Mouse (Mus musculus) macrophage (primary cell): ENCODE data around the gene Sbno2. TPM values are rescaled to one million over a fixed set of nuclear protein-coding genes. Genes with fewer than 3 reads are reported as not detected.
"Not testable (repeated sequence)": the region's sequence is repeated elsewhere in the genome, so short reads cannot be mapped to it uniquely, and the experiment has no call there.

Experiments used
- H3K27ac ChIP-seq: fragments of 350-480 bp; formaldehyde crosslinking; 2 replicates; pipeline ENCODE4 v1.9.0; 2021
- H3K36me3 ChIP-seq: fragments of 350-480 bp; formaldehyde crosslinking; 2 replicates; pipeline ENCODE4 v1.9.0; 2021; ENCODE audit errors: inconsistent target
- H3K4me3 ChIP-seq: fragments of 350-480 bp; formaldehyde crosslinking; 2 replicates; pipeline ENCODE4 v1.9.0; 2021; ENCODE audit errors: inconsistent target
- H3K79me2 ChIP-seq: fragments of 350-480 bp; formaldehyde crosslinking; 2 replicates; pipeline ENCODE4 v1.9.0; 2021; ENCODE audit errors: inconsistent target
- WGBS: methylation state at CpG from one replicate; pipeline ENCODE4 v1.1.7; 2026; ENCODE audit warnings: inconsistent platforms; ENCODE audit not compliant: missing documents; 5-methylcytosine and 5-hydroxymethylcytosine counted together
- polyA plus RNA-seq: library from polyadenylated mRNA; stranded (reverse); fragments of 250-400 nt; gene quantifications from 3 replicates; pipeline ENCODE4 v1.2.4, GENCODE M21; 2018; ENCODE audit warnings: inconsistent platforms

Sbno2 gene
- polyA plus RNA-seq, 1 experiment from 2014 or later: 23.7 TPM

DNA sequence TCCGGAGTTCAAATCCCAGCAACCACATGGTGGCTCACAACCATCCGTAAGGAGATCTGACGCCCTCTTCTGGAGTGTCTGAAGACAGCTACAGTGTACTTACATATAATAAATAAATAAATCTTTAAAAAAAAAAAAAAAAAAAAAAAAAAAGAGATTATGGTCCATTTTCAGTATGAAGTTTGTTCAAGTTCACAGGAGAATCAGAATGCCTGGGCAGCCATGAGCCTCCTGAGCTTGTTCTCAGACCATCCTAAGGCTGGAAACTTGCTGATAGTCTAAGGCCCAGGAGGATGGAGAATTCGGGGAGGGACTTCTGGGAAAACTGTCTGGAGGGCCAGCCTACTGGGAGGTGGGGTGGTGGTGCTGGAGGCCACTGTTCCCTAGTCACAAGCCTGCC is 60.0 kb downstream of the Sbno2 start:
- not testable (repeated sequence) for H3K36me3 ChIP-seq, H3K27ac ChIP-seq, H3K4me3 ChIP-seq, H3K79me2 ChIP-seq
- WGBS: 100% methylated on average over 1 of the region's 4 CpGs

DNA sequence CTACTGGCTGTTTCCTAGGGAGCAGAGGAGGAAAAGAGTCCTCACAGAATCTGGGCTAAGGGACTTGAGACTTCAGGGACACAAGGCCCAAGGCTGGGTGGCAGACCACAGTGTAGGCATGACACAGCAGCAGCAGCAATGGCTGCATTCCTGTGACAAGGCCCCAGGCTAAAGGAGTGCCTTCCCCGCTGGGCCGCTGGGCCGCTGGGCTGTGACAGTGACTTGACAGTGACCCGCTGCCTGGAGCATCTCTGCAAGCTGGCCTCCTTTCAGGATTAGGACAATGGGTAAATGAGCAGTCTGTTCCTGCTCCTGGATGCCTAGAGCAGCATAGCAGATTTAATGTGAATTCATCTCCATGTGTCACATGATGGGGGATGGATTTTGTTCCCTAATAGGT is 61.3 kb downstream of the Sbno2 start:
- WGBS: 96% methylated on average over 4 of the region's 4 CpGs
- Histone ChIP-seq H3K27ac (no peak overlapping the region), H3K36me3 (no peaks in the 10 kb centered on the region), H3K79me2 (peaks cover 4% of the 10 kb centered on the region), H3K4me3 (no peak overlapping the region)

DNA sequence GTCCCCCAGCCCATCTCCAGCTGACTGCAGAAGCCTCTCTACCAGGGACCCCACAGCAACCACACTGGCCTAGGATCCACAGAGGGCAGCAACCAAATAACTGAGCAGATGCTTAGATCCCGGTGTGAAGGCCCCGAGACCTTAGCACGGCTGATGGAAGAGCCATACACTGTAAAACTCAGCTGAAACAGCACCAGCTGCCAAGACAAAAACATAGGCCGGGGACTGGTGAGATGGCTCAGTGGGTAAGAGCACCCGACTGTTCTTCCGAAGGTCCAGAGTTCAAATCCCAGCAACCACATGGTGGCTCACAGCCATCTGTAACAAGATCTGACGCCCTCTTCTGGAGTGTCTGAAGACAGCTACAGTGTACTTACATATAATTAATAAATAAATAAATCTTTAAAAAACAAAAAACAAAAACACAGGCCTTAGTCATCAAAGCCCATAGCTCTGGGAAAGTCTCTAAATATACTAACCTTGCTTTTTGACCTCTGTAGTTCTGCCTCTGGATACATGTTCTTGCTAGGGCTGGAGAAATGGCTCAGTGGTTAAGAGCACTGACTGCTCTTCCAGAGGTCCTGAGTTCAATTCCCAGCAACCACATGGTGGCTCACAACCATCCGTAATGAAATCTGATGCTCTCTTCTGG is 63.8 kb downstream of the Sbno2 start:
- peaks cover 13% of the 10 kb centered on the region; the same call in 1 of the 2 replicates for H3K36me3 ChIP-seq
- H3K4me3 ChIP-seq, H3K27ac ChIP-seq: not testable (repeated sequence)
- 90% methylated on average over 7 of the region's 8 CpGs for WGBS
- H3K79me2 ChIP-seq: peaks cover 26% of the 10 kb centered on the region

DNA sequence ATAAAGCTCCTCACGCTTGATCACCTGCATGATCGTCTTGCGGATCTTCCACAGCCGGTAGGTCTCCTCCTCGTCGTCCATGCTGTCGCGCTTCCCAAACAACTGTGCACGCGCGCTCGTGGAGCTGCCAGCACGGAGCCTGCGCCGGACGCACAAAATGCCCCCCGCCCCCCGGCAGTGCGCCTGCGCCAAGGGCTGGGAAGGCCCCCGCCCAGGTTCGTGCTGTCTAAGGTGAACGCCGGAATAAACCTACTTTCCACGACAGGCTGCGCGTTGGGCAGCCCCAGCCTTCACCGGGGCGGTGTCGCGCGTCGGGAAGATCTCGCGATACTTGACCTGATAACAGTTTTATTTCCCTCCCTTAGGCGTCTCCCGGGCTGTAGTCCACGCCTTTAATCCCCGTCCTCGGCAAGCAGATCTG is 65.8 kb downstream of the Sbno2 start, which contains the start of gene Polr2e:
Polr2e (minus strand) TSS at position 237 of the 421 bp plus-strand sequence.
- Histone ChIP-seq H3K36me3 (peaks cover 27% of the 10 kb centered on the region; the same call in 1 of the 2 replicates), H3K4me3 (peak within 1 kb of the TSS; percentile 93), H3K27ac (peak within 1 kb of the TSS; percentile 57), H3K79me2 (peaks cover 26% of the 10 kb centered on the region)
- WGBS: under 1% methylated on average over 24 of the region's 40 CpGs

DNA sequence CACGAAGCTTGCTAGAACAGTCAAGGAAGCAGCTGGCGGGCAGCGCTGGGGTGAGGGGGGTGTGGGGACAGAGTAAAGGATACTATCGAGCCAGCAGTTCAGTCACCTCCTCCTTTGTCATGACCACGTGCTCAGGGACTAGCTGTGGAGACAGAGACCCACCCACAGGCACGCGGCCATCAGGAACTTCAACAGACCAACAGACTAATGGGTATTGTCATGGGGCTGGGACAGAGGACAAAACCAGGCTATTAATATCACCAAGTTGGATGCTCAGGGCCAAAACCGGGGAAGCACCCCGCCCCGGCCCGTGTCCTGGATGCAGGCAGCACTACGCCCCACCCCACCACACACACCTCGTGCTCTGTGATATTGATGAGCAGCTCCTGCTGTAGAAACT is 68.5 kb downstream of the Sbno2 start:
- Histone ChIP-seq H3K4me3 (no peak overlapping the region), H3K79me2 (peaks cover 26% of the 10 kb centered on the region), H3K36me3 (peaks cover 28% of the 10 kb centered on the region; the same call in 1 of the 2 replicates), H3K27ac (no peak overlapping the region)
- 96% methylated on average over 13 of the region's 13 CpGs for WGBS

DNA sequence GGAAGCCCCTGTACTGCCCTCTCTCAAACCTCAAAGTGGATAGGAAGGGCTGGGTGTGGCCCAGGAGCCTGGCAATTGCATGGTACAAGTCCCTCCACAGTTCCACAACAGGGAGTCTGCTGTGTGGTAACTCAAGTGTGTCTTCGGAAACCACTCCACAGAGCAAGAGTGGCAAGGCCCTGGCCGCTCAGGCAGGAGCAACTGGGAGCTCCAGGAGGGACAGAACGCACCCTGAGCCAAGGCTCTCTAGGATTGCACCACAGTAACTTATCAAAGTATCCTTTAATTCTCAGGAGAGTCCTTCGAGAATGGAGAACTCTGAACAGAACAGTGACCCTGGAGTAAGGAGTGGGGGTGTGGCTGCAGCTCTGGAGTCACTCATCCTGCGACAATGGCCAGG is 69.7 kb downstream of the Sbno2 start:
- H3K27ac ChIP-seq: no peak overlapping the region
- H3K36me3 ChIP-seq: peaks cover 39% of the 10 kb centered on the region
- WGBS: 94% methylated on average over 5 of the region's 5 CpGs
- peaks cover 26% of the 10 kb centered on the region for H3K79me2 ChIP-seq
- H3K4me3 ChIP-seq: no peak overlapping the region

DNA sequence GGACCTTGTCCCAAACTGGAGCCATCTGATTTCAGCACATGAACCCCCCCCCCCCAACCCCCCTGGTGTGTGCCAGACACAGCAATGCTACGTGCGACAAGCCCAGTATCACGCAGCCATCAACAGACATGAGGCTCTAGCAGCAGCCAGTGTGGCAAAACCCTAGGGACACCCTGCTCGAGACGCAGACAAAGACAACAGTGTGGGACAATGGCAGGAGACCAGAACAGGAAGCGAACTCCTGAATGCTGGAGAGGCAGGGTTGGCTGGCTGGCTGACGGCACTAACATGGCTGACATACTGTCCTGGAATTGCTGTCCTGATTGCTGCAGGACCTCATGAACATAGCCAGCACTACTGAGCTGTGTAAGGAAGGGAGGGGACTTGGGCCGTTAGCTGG is 70.2 kb downstream of the Sbno2 start:
- H3K79me2 ChIP-seq: peaks cover 29% of the 10 kb centered on the region
- H3K4me3 ChIP-seq: no peak overlapping the region
- H3K36me3 ChIP-seq: peaks cover 45% of the 10 kb centered on the region
- H3K27ac ChIP-seq: no peak overlapping the region
- WGBS: 95% methylated on average over 8 of the region's 8 CpGs

DNA sequence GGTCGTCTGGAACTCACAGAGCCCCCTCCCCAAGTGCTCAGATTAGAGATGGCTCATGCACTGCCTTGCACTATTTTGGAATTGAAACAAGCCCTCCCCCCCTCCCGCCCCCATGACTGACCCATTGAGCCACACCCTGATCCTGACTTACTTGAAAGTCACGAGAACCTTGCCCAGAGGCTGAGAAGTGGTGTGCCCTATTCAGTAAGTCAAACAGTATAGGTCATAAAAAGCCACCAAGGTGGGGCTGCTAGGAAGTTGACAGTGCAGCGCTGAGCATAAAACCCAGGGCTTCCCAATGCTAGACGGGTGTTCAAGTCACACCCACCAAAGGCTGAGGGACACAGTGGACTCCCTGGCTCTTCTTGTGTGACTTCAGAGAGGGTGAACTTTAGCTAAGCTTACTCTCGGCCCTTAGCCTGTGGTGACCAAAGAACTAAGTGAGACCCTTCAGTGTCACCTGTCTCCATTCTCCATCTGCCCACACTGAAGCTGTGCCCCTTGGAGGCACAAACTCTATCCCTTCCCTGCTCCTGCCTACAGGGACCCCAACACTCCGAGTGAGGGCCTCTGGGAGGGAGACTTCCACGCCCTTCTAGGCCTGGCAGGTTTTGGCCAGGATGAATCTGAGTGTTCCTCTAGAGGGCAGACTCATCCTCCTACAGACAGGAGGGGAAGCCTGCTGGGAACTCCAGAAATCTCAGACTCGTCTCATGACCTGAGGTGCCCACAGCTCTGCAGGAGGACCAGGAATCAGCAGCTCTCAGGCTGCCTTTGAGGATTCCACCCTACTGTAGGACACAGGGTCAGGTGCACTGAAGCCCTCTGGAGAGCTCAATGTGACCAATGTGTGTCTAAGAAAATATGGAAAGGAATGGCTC is 71.6 kb downstream of the Sbno2 start:
- Histone ChIP-seq H3K36me3 (peaks cover 59% of the 10 kb centered on the region), H3K27ac (peak overlapping the region; percentile 89), H3K79me2 (peaks cover 29% of the 10 kb centered on the region), H3K4me3 (no peak overlapping the region)
- 29% methylated on average over 9 of the region's 9 CpGs for WGBS

DNA sequence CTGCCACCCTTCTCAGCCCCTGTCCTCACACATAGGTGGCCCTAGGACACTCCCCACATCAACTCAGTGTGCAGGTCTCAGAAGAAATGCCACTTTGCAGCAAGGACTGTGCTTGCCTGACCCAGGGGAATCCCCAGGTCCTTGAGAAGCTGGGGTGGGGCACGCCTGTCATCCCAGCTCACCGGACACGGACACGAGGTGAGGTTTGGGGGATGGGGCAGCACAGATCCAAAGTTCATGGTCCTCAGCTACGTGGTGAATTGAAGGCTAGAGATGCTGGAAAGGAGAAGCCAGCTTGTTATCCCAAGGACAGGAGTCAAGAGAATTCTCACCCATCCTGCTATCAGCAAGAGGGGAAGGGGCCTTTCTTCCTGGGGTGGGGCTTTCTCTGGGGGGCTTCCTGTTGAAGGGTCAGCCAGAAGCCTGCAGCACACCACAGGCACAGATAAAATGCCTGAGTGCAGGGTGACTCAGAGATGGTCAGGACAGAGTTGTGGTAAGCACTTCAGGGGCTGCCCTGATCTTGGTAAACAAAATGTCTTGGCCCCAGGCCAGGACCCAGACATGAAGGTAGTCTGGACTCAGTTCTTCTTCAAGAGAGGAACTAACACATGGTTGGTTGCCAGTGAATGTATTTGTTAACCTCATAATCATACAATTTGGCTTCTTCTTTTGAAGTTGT is 72.4 kb downstream of the Sbno2 start:
- Histone ChIP-seq H3K36me3 (peaks cover 67% of the 10 kb centered on the region), H3K79me2 (peaks cover 29% of the 10 kb centered on the region), H3K4me3 (no peak overlapping the region), H3K27ac (peak overlapping the region; percentile 89)
- 13% methylated on average over 5 of the region's 5 CpGs for WGBS

DNA sequence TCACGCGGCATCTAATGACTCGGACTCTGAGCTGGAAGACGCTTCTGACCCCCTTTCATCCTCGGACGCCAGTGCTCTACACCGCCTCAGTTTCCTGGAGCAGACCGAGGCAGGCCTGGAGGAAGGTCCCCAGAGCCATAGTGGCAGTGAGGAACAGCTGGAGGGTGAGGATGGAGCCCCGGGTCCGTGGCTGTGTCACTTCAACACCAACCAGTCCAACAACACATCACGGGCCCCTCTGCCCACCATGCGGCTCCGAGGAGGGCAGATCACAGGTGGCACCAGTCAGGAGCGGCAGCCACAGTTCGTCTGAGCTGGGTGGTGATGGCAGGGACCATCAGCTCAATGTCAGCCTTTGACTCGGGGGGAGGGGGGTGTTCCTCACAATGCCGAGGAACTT is 74.6 kb downstream of the Sbno2 start:
- 86% methylated on average over 16 of the region's 17 CpGs for WGBS
- Histone ChIP-seq H3K79me2 (peaks cover 40% of the 10 kb centered on the region), H3K36me3 (peaks cover 69% of the 10 kb centered on the region)

DNA sequence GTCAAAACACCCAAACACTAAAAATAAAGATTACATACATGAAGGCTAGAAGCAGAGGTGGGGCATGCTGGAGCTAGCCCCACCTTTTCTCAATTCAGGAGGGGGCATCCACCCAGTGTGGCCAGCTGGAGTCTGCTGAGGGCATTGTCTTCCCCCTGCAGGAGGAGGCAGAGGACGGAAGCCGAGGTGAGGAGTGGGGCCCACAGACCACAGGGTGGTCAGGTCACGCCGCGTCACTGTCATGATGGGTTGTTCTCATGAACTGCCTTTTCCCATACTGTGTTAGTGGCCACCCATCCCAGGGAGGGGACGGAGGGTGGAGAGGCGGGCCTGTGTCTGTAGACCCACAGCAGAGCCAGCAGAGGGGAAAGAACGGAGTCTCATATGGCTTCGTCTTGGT is 75.2 kb downstream of the Sbno2 start:
- Histone ChIP-seq H3K79me2 (peaks cover 46% of the 10 kb centered on the region), H3K36me3 (peaks cover 69% of the 10 kb centered on the region), H3K27ac (no peak overlapping the region), H3K4me3 (no peak overlapping the region)
- WGBS: 74% methylated on average over 7 of the region's 9 CpGs

More for the DNA sequence above, 74.6 kb downstream of the Sbno2 start:
- Histone ChIP-seq H3K4me3 (no peak overlapping the region), H3K27ac (no peak overlapping the region)

DNA sequence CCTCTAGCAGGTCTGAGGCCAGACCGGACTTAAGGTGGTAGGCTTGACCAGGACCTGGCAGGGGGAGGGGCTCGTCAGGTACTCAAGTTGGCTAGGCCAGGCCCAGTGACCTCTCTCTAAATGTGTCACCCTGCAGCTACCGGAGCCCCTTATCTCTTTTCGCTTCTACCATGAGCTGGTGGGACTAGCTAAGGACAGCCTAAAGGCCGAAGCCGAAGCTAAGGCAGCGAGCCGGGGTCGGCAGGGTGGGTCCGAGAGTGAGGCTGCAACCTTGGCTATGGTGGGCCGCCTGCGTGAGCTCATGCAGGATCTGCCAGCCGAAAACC is 76.9 kb downstream of the Sbno2 start:
- WGBS: 93% methylated on average over 9 of the region's 13 CpGs
- peaks cover 80% of the 10 kb centered on the region for H3K36me3 ChIP-seq
- H3K27ac ChIP-seq: no peak overlapping the region
- H3K4me3 ChIP-seq: no peak overlapping the region
- peaks cover 63% of the 10 kb centered on the region for H3K79me2 ChIP-seq

DNA sequence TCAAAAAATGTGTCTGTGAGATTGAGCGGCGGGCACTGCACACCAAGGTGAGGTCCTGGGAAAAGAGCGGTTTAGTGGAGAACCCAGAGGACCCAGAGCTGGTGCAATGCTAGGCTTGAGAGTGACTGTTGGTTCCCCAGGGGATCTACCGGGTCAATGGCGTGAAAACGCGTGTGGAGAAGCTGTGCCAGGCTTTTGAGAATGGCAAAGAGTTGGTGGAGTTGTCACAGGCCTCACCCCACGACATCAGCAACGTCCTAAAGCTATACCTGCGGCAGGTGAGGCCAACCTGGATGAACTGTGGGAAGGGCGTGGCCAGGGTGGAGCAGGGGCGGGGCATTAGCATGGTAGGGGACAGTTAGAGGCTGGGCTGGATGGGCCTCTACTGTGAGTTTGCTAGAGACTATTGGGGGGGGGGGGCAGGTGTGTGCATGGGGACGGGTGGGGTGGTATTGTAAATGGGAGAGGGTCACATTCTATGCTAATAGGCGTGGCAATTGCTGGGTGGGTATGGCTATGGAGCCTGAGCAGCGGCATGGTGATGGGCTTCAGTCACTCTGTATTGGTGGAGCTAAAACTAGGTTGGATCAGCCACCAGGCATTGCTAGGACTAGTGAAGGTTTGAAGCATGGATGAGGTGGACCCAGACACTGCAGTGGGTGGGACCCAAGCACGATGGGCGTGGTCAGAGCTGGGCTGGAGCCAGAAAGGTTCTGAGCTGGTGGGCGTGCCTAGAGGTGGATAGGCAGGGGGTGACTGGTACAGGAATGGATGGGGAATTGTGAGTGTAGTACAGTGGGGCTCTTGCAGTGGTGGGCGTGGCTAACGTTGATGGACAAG is 77.5 kb downstream of the Sbno2 start:
- 91% methylated on average over 19 of the region's 20 CpGs for WGBS
- H3K4me3 ChIP-seq: no peak overlapping the region
- H3K36me3 ChIP-seq: peaks cover 86% of the 10 kb centered on the region
- H3K27ac ChIP-seq: no peak overlapping the region
- peaks cover 69% of the 10 kb centered on the region for H3K79me2 ChIP-seq

DNA sequence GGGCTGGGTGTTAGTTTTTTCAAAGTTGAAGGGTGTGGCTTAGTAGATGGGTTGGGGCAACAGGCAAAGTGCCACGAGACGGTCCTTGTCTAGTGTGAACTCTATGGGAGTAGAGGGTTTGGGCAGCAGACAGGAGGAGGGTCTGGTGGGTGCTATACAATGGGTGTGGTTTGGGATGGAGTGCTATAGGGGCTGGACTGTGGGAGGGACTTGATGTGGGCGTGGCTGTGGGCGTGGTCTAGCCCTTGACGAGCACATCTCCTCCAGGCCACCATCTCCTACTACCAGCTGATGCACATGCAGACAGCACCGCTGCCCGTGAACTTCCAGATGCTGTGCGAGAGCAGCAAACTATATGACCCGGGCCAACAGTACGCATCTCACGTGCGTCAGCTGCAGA is 79.5 kb downstream of the Sbno2 start:
- peaks cover 89% of the 10 kb centered on the region for H3K79me2 ChIP-seq
- H3K4me3 ChIP-seq: no peak overlapping the region
- 71% methylated on average over 10 of the region's 12 CpGs for WGBS
- peaks cover 95% of the 10 kb centered on the region for H3K36me3 ChIP-seq
- no peak overlapping the region for H3K27ac ChIP-seq
